Mouse (Mus musculus) liver, embryonic 14.5 days (tissue): ENCODE measurements around the gene Osbpl11.

Source experiments
- CTCF ChIP-seq: IDR thresholded peaks from 2 replicates; pipeline ENCODE4 v1.5.1; 2016; ENCODE audit warnings: antibody characterized with exemption, low read depth, control low read depth
- EP300 ChIP-seq: IDR thresholded peaks from 2 replicates; pipeline ENCODE4 v1.6.1; 2016; ENCODE audit warnings: antibody characterized with exemption, low read depth

GRCm38 (mm10) chr16:33178278-33179074, 6.4 kb upstream of the Osbpl11 start:
- TF ChIP-seq EP300 = no peak
- no peak for TF ChIP-seq CTCF
